Mouse (Mus musculus): Measurements from ENCODE around the gene Vwa7. TPM values are rescaled to one million over a fixed set of nuclear protein-coding genes. Genes with fewer than 3 reads are reported as not detected.
A peak's percentile ranks its signal among the peaks of the same experiment; 100 is the strongest.

Gene Vwa7
- total and polyA plus RNA-seq, 3 experiments, result 9.8 to 10.4 TPM; not detected in 1

GRCm38 (mm10) chr17:35043794-35044193 is 27.4 kb downstream of the Vwa7 start:
- Histone ChIP-seq H3K36me3 (ENCODE audit: control insufficient read depth in 1 of 2, insufficient read depth in 2 of 2, low read length in 2 of 2) (peaks cover 0 to 34% of the 10 kb centered on the region in 2 experiments; a peak in 2 of 4 replicates), H3K27ac (ENCODE audit: control insufficient read depth, low read depth, low read length) (peak overlapping the region; percentile 15; the same call in 1 of the 2 replicates), H3K79me2 (ENCODE audit: control insufficient read depth, insufficient read depth, low read length, poor library complexity) (peaks cover 2% of the 10 kb centered on the region; the same call in 1 of the 2 replicates), H3K9me3 (replicated peaks; ENCODE audit: insufficient read depth, low read length) (no peaks in the 10 kb centered on the region), H3K9ac (ENCODE audit: control insufficient read depth, low read depth, low read length, poor library complexity, severe bottlenecking) (no peak overlapping the region), H3K4me3 (ENCODE audit: control insufficient read depth in 1 of 2, insufficient read depth in 1 of 2, low read depth in 2 of 2, low read length in 2 of 2) (no peak overlapping the region), H3K4me1 (ENCODE audit: control insufficient read depth in 1 of 2, insufficient read depth in 2 of 2, low read length in 2 of 2) (peaks cover 7 to 49% of the 10 kb centered on the region in 2 experiments), H3K27me3 (ENCODE audit: control insufficient read depth in 1 of 2, insufficient read depth in 2 of 2, low read length in 2 of 2) (no peaks in the 10 kb centered on the region)
- DNase-seq (ENCODE audit: low read depth, low spot score), result no peak
- TF ChIP-seq RCOR1 (IDR thresholded peaks at IDR 0.05; ENCODE audit: low read depth, low read length), result no peak
- TF ChIP-seq POLR2A (IDR thresholded peaks at IDR 0.05; ENCODE audit: control insufficient read depth in 1 of 2, insufficient read depth in 1 of 2, low read depth in 1 of 2, low read length in 2 of 2, poor library complexity in 1 of 2), result no peak
- no peak for TF ChIP-seq POLR2AphosphoS5 (IDR thresholded peaks at IDR 0.05; ENCODE audit: borderline replicate concordance, low read depth, low read length)
- TF ChIP-seq NELFE (IDR thresholded peaks at IDR 0.05; ENCODE audit: low read depth, low read length), result no peak
- no peak for TF ChIP-seq MAFK (IDR thresholded peaks at IDR 0.05; ENCODE audit: borderline replicate concordance, low read depth, low read length)
- no peak for TF ChIP-seq POLR2AphosphoS2 (IDR thresholded peaks at IDR 0.05; ENCODE audit: low read length)

GRCm38 (mm10) chr17:35044904-35045806 is 28.8 kb downstream of the Vwa7 start:
- peak overlapping the region; percentile 47 to 53; a peak in 3 of 4 replicates for H3K4me3 ChIP-seq (ENCODE audit: control insufficient read depth in 1 of 2, insufficient read depth in 1 of 2, low read depth in 2 of 2, low read length in 2 of 2)
- H3K9me3 ChIP-seq (replicated peaks; ENCODE audit: insufficient read depth, low read length), result no peaks in the 10 kb centered on the region
- peak overlapping the region; percentile 85 for H3K9ac ChIP-seq (ENCODE audit: control insufficient read depth, low read depth, low read length, poor library complexity, severe bottlenecking)
- DNase-seq (ENCODE audit: low read depth, low spot score), result peak; percentile 77
- peaks cover 7% of the 10 kb centered on the region for H3K79me2 ChIP-seq (ENCODE audit: control insufficient read depth, insufficient read depth, low read length, poor library complexity)
- no peaks in the 10 kb centered on the region for H3K27me3 ChIP-seq (ENCODE audit: control insufficient read depth in 1 of 2, insufficient read depth in 2 of 2, low read length in 2 of 2)
- H3K27ac ChIP-seq (ENCODE audit: control insufficient read depth, low read depth, low read length), result peak overlapping the region; percentile 91
- peaks cover 7 to 41% of the 10 kb centered on the region in 2 experiments for H3K4me1 ChIP-seq (ENCODE audit: control insufficient read depth in 1 of 2, insufficient read depth in 2 of 2, low read length in 2 of 2)
- peaks cover 0 to 30% of the 10 kb centered on the region in 2 experiments; a peak in 2 of 4 replicates for H3K36me3 ChIP-seq (ENCODE audit: control insufficient read depth in 1 of 2, insufficient read depth in 2 of 2, low read length in 2 of 2)
- TF ChIP-seq CHD2 (IDR thresholded peaks at IDR 0.05; ENCODE audit: low read length) (peak; percentile 59), TCF12 (IDR thresholded peaks at IDR 0.05; ENCODE audit: low read depth, low read length) (peak; percentile 75), TAL1 (IDR thresholded peaks at IDR 0.05; ENCODE audit: low read length) (peak; percentile 58), MXI1 (IDR thresholded peaks at IDR 0.05; ENCODE audit: low read depth, low read length) (peak; percentile 43; the same call in 1 of the 2 replicates), POLR2A (IDR thresholded peaks at IDR 0.05; ENCODE audit: control insufficient read depth in 1 of 2, insufficient read depth in 1 of 2, low read depth in 1 of 2, low read length in 2 of 2, poor library complexity in 1 of 2) (peak in 1 of 2 experiments; percentile 58; a peak in 2 of 4 replicates), TBP (IDR thresholded peaks at IDR 0.05; ENCODE audit: low read depth, low read length) (peak; percentile 59), ELF1 (IDR thresholded peaks at IDR 0.05; ENCODE audit: low read depth, low read length) (no peak), RAD21 (IDR thresholded peaks at IDR 0.05; ENCODE audit: low read depth, low read length) (no peak), NELFE (IDR thresholded peaks at IDR 0.05; ENCODE audit: low read depth, low read length) (peak; percentile 37; the same call in 1 of the 2 replicates), ZNF384 (IDR thresholded peaks at IDR 0.05; ENCODE audit: low read depth, low read length) (peak; percentile 77), NRF1 (IDR thresholded peaks at IDR 0.05; ENCODE audit: insufficient read depth, low read depth, low read length, poor library complexity, severe bottlenecking) (no peak), ZKSCAN1 (IDR thresholded peaks at IDR 0.05; ENCODE audit: low read depth, low read length) (no peak), MYB (IDR thresholded peaks at IDR 0.05; ENCODE audit: low read depth, low read length) (no peak), RCOR1 (IDR thresholded peaks at IDR 0.05; ENCODE audit: low read depth, low read length) (peak; percentile 87), HCFC1 (IDR thresholded peaks at IDR 0.05; ENCODE audit: low read depth, low read length) (0 out of 2 replicates have a peak, but pooled peaks have one; percentile 27), JUND (IDR thresholded peaks at IDR 0.05; ENCODE audit: low read depth, low read length) (0 out of 2 replicates have a peak, but pooled peaks have one; percentile 6), MAX (IDR thresholded peaks at IDR 0.05; ENCODE audit: low read length) (peak; percentile 64; the same call in 1 of the 2 replicates), MAZ (IDR thresholded peaks at IDR 0.05; ENCODE audit: low read depth, low read length) (0 out of 2 replicates have a peak, but pooled peaks have one; percentile 20), GATA1 (IDR thresholded peaks at IDR 0.05; ENCODE audit: low read depth, low read length) (peak; percentile 93), BHLHE40 (IDR thresholded peaks at IDR 0.05; ENCODE audit: borderline replicate concordance, low read depth, low read length) (peak; percentile 53; the same call in 1 of the 2 replicates), USF1 (IDR thresholded peaks at IDR 0.05; ENCODE audit: low read depth, low read length) (peak; percentile 22; the same call in 1 of the 2 replicates), EP300 (IDR thresholded peaks at IDR 0.05; ENCODE audit: low read depth in 1 of 2, low read length in 2 of 2) (peak; percentile 74 to 89), MYC (IDR thresholded peaks at IDR 0.05; ENCODE audit: low read depth, low read length) (peak; percentile 83), CHD1 (IDR thresholded peaks at IDR 0.05; ENCODE audit: low read depth, low read length) (0 out of 2 replicates have a peak, but pooled peaks have one; percentile 56), ZMIZ1 (IDR thresholded peaks at IDR 0.05; ENCODE audit: low read depth, low read length) (no peak)

Measured in MEL (cell line).